Mouse (Mus musculus): Measurements from ENCODE around the gene Dad1.

DNA sequence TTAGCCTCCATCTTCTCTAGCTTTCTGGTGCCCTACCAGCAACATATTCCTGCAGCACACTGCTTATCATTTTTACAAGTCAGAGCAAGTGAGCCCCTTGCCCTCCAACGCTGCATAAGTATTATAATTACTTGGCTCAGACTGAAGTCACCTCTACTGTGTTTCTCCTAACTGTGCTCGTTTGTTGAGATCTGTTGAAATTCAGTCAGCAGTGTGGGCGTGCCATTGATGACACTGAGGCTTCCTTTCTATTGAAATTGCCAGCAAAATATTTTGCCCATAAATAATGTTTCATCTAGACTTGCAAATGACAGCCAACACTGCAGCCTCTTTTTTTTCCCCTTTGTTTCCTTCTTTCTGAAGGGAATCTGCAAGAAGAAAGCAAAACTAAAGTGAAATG is 56.2 kb downstream of the Dad1 start:
- no peak for TF ChIP-seq CHD2 (IDR thresholded peaks at IDR 0.05; ENCODE audit: low read depth, low read length)
- TF ChIP-seq ZC3H11A (IDR thresholded peaks at IDR 0.05; ENCODE audit: borderline replicate concordance, low read depth, low read length) = no peak
- TF ChIP-seq ZNF384 (IDR thresholded peaks at IDR 0.05; ENCODE audit: low read depth, low read length) = no peak
- no peak for TF ChIP-seq HCFC1 (IDR thresholded peaks at IDR 0.05; ENCODE audit: borderline replicate concordance, insufficient read depth, low read length)

All from ES-E14 (cell line).